ENCODE assay signal across 14 mouse cellular contexts in genomic region chr4:150740167-150740566, GRCm38 (mm10).
DNase-seq lines count a peak whose midpoint lies in the region; ATAC-seq and TF ChIP-seq lines count a peak whose summit lies in the region.
"Had no signal": no experiment of that assay in that cellular context is flagged by ENCODE, and none has a peak within 500 bp of the region (broad histone marks: within the 10 kb centered on the region; RNA-seq: fewer than 3 reads in every experiment).

No protein-coding gene starts in this region.

- 67% methylated on average over 8 of the region's 8 CpGs for WGBS in hindbrain, embryonic 10.5 days
- WGBS in hindbrain, postnatal 0 days, result 50% methylated on average over 8 of the region's 8 CpGs
- WGBS in neural tube, embryonic 11.5 days, result 62% methylated on average over 8 of the region's 8 CpGs
- whole genome bisulfite sequencing in neural tube, embryonic 15.5 days, result 52% methylated on average over 8 of the region's 8 CpGs

- TF ChIP-seq CTCF in hindbrain, postnatal 0 days (IDR thresholded peaks at IDR 0.05; ENCODE audit: low read depth), result no peak

- no peaks in the 10 kb centered on the region for H3K9me3 ChIP-seq in hindbrain, embryonic 10.5 days
- no peaks in the 10 kb centered on the region for H3K9me3 ChIP-seq in hindbrain, postnatal 0 days (ENCODE audit: low read length)
- H3K9me3 ChIP-seq in neural tube, embryonic 11.5 days (ENCODE audit: control insufficient read depth, low read length), result no peaks in the 10 kb centered on the region
- no peaks in the 10 kb centered on the region for H3K9me3 ChIP-seq in neural tube, embryonic 15.5 days (replicated peaks)
- H3K9me3 ChIP-seq: heart, embryonic 13.5 days; hindbrain, embryonic 15.5 days; limb, embryonic 15.5 days had no signal

- peak overlapping the region; percentile 46 for H3K27ac ChIP-seq in hindbrain, embryonic 10.5 days
- H3K27ac ChIP-seq in hindbrain, postnatal 0 days, result no peak overlapping the region
- peak overlapping the region; percentile 60; the same call in 1 of the 2 replicates for H3K27ac ChIP-seq in neural tube, embryonic 11.5 days (ENCODE audit: low read depth, low read length)
- H3K27ac ChIP-seq in neural tube, embryonic 15.5 days (replicated peaks), result 0 out of 2 replicates have a peak overlapping the region, but pooled peaks have one; percentile 5
- H3K27ac ChIP-seq: heart, embryonic 13.5 days; hindbrain, embryonic 15.5 days; limb, embryonic 15.5 days had no signal

- no peaks in the 10 kb centered on the region for H3K27me3 ChIP-seq in hindbrain, embryonic 10.5 days (ENCODE audit: insufficient read depth, poor library complexity, severe bottlenecking)
- no peaks in the 10 kb centered on the region for H3K27me3 ChIP-seq in hindbrain, postnatal 0 days (ENCODE audit: insufficient read depth, low read length)
- no peaks in the 10 kb centered on the region for H3K27me3 ChIP-seq in neural tube, embryonic 11.5 days (ENCODE audit: control insufficient read depth, insufficient read depth, low read length)
- no peaks in the 10 kb centered on the region for H3K27me3 ChIP-seq in neural tube, embryonic 15.5 days (replicated peaks)
- H3K27me3 ChIP-seq: heart, embryonic 13.5 days; hindbrain, embryonic 15.5 days; limb, embryonic 15.5 days had no signal

- H3K36me3 ChIP-seq in hindbrain, embryonic 10.5 days, result no peaks in the 10 kb centered on the region
- H3K36me3 ChIP-seq in hindbrain, postnatal 0 days (ENCODE audit: insufficient read depth, low read length), result no peaks in the 10 kb centered on the region
- H3K36me3 ChIP-seq in neural tube, embryonic 11.5 days (ENCODE audit: control insufficient read depth, insufficient read depth, low read length), result no peaks in the 10 kb centered on the region
- H3K36me3 ChIP-seq in neural tube, embryonic 15.5 days, result no peaks in the 10 kb centered on the region
- H3K36me3 ChIP-seq: heart, embryonic 13.5 days; hindbrain, embryonic 15.5 days; limb, embryonic 15.5 days had no signal

- DNase-seq in hindbrain, embryonic 10.5 days (ENCODE audit: low spot score), result no peak
- DNase-seq in hindbrain, postnatal 0 days (ENCODE audit: low spot score), result no peak
- DNase-seq in neural tube, embryonic 11.5 days (ENCODE audit: low spot score), result peak; percentile 29
- DNase-seq in neural tube, embryonic 10.5 days (ENCODE audit: extremely low spot score, low spot score), result no peak
- peak; percentile 83 for DNase-seq in lung, postnatal 36 days
- DNase-seq in layer of hippocampus, adult 18-20 months (ENCODE audit: low spot score in 2 of 2), result no peak
- DNase-seq in heart, adult 18-20 months, result no peak
- DNase-seq: cerebellum, adult 8-10 months; gastrocnemius, postnatal 25 days; kidney, postnatal 36 days had no signal

- no peak for ATAC-seq in hindbrain, postnatal 0 days
- ATAC-seq in neural tube, embryonic 11.5 days (ENCODE audit: insufficient read depth, low FRiP score, low TSS enrichment), result no peak
- no peak for ATAC-seq in neural tube, embryonic 15.5 days (ENCODE audit: low FRiP score)

- H3K4me2 ChIP-seq in hindbrain, postnatal 0 days (ENCODE audit: low read depth, low read length), result no peak overlapping the region
- H3K4me2 ChIP-seq in neural tube, embryonic 11.5 days (ENCODE audit: low read depth), result no peak overlapping the region
- H3K4me2 ChIP-seq in neural tube, embryonic 15.5 days, result no peak overlapping the region
- H3K4me2 ChIP-seq: heart, embryonic 13.5 days; hindbrain, embryonic 15.5 days; limb, embryonic 15.5 days had no signal

- no peak overlapping the region for H3K4me3 ChIP-seq in hindbrain, embryonic 10.5 days
- no peak overlapping the region for H3K4me3 ChIP-seq in hindbrain, postnatal 0 days (ENCODE audit: low read length)
- no peak overlapping the region for H3K4me3 ChIP-seq in neural tube, embryonic 11.5 days (ENCODE audit: low read depth, low read length)
- no peak overlapping the region for H3K4me3 ChIP-seq in neural tube, embryonic 15.5 days (replicated peaks)
- H3K4me3 ChIP-seq: heart, embryonic 13.5 days; hindbrain, embryonic 15.5 days; limb, embryonic 15.5 days had no signal

- peaks cover 26% of the 10 kb centered on the region for H3K4me1 ChIP-seq in hindbrain, embryonic 10.5 days (replicated peaks)
- no peaks in the 10 kb centered on the region for H3K4me1 ChIP-seq in hindbrain, postnatal 0 days (ENCODE audit: insufficient read depth, low read length)
- no peaks in the 10 kb centered on the region for H3K4me1 ChIP-seq in neural tube, embryonic 11.5 days (ENCODE audit: control insufficient read depth, insufficient read depth, low read length)
- H3K4me1 ChIP-seq in neural tube, embryonic 15.5 days, result peaks cover 9% of the 10 kb centered on the region; the same call in 1 of the 2 replicates

- H3K9ac ChIP-seq in hindbrain, postnatal 0 days (replicated peaks; ENCODE audit: low read length), result no peak overlapping the region
- no peak overlapping the region for H3K9ac ChIP-seq in neural tube, embryonic 11.5 days (ENCODE audit: low read length)
- H3K9ac ChIP-seq in neural tube, embryonic 15.5 days (replicated peaks), result no peak overlapping the region
- H3K9ac ChIP-seq: heart, embryonic 13.5 days; hindbrain, embryonic 15.5 days; limb, embryonic 15.5 days had no signal

Comparison
In these comparisons a context has a peak if more than half of its experiments do, and no peak if none do; other contexts are left out.
1. DNase-seq: peak in neural tube, embryonic 11.5 days (single experiment) and lung, postnatal 36 days (single experiment); none in hindbrain, embryonic 10.5 days (single experiment), hindbrain, postnatal 0 days (single experiment), neural tube, embryonic 10.5 days (single experiment), layer of hippocampus, adult 18-20 months (0 of 2) and heart, adult 18-20 months (0 of 2).